Mouse (Mus musculus): ENCODE results near the gene Pms2. TPM values are rescaled to one million over a fixed set of nuclear protein-coding genes. Genes with fewer than 3 reads are reported as not detected.
A peak's percentile ranks its signal among the peaks of the same experiment; 100 is the strongest.

The Pms2 gene
- total and polyA plus RNA-seq, 2 experiments from 2014 or later: 8.0 to 10.5 TPM

DNA sequence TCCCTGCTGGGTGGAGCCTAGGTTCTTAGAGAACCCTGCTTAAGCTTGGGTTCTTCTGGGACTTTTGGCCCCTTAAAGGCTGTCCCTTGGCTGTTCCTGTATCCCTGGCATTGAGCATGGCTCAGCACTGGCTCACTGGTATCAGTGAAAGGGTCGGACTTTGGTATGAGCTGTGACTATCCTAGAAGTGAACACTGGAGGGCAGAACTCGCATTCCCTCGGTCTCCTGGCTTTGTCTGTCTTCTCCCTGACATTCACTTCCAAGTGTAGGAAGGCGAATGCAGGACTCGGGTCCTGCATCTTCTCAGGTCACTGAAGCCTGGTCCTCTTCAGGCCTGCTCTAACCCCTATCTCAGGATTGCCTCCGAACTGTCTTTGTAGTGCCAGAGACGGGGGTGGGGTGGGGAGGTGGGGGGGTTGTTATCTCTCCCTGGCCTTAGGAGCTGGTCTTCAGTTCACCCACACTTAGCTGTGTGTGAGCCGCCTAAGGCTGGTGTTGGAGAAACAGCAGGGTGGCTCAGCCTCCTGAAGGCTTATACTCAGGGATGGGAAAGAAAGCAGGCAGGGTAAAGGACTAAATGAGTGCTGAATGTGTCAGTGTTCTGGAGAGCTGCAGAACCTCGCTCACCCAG lies 17.4 kb upstream of the Pms2 start:
- Histone ChIP-seq H3K36me3 (replicated peaks; ENCODE audit: control insufficient read depth, insufficient read depth, low read length) (peaks cover 64% of the 10 kb centered on the region), H3K27me3 (ENCODE audit: control insufficient read depth, insufficient read depth, low read length) (no peaks in the 10 kb centered on the region), H3K4me2 (ENCODE audit: low read depth, low read length) (no peak overlapping the region), H3K9ac (replicated peaks; ENCODE audit: low read depth, low read length) (no peak overlapping the region), H3K9me3 (replicated peaks; ENCODE audit: control insufficient read depth, low read length) (no peaks in the 10 kb centered on the region), H3K27ac (ENCODE audit: low read depth) (no peak overlapping the region), H3K4me3 (ENCODE audit: low read depth, low read length) (no peak overlapping the region), H3K4me1 (ENCODE audit: control insufficient read depth, insufficient read depth) (no peaks in the 10 kb centered on the region)
- TF ChIP-seq CTCF (IDR thresholded peaks at IDR 0.05; ENCODE audit: low read depth) (no peak), EP300 (IDR thresholded peaks at IDR 0.05; ENCODE audit: low read depth) (no peak)
- WGBS: 39% methylated on average over 9 of the region's 9 CpGs
- ATAC-seq (ENCODE audit: insufficient read depth, low read depth): peak; percentile 63; the same call in 1 of the 2 replicates
- peak; percentile 48 for DNase-seq (ENCODE audit: low spot score)

DNA sequence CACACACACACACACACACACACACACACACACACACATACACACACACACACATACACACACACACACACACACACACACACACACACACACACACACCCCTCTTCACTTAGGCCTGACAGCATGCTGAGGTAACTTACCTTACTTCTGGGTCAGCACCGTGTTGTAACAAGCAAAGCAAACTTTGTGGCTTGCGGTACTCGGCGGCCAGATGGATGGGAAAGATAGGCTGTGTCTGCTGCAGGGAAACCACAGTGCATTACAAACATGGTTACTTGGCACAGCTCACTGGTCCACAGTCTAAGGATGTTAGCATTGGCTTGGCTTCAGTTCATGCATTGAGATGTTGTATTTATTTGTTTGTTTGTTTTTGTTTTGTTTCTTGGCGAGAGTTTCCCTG lies 16.4 kb upstream of the Pms2 start:
- Histone ChIP-seq H3K9ac (replicated peaks; ENCODE audit: low read depth, low read length) (no peak overlapping the region), H3K36me3 (replicated peaks; ENCODE audit: control insufficient read depth, insufficient read depth, low read length) (peaks cover 64% of the 10 kb centered on the region), H3K4me3 (ENCODE audit: low read depth, low read length) (no peak overlapping the region), H3K27me3 (ENCODE audit: control insufficient read depth, insufficient read depth, low read length) (no peaks in the 10 kb centered on the region), H3K4me1 (ENCODE audit: control insufficient read depth, insufficient read depth) (no peaks in the 10 kb centered on the region), H3K4me2 (ENCODE audit: low read depth, low read length) (no peak overlapping the region), H3K9me3 (replicated peaks; ENCODE audit: control insufficient read depth, low read length) (no peaks in the 10 kb centered on the region), H3K27ac (ENCODE audit: low read depth) (no peak overlapping the region)
- DNase-seq (ENCODE audit: low spot score) (no peak), ATAC-seq (ENCODE audit: insufficient read depth, low read depth) (no peak)
- 75% methylated on average over 5 of the region's 5 CpGs for WGBS
- no peak for TF ChIP-seq CTCF (IDR thresholded peaks at IDR 0.05; ENCODE audit: low read depth)
- TF ChIP-seq EP300 (IDR thresholded peaks at IDR 0.05; ENCODE audit: low read depth): no peak

DNA sequence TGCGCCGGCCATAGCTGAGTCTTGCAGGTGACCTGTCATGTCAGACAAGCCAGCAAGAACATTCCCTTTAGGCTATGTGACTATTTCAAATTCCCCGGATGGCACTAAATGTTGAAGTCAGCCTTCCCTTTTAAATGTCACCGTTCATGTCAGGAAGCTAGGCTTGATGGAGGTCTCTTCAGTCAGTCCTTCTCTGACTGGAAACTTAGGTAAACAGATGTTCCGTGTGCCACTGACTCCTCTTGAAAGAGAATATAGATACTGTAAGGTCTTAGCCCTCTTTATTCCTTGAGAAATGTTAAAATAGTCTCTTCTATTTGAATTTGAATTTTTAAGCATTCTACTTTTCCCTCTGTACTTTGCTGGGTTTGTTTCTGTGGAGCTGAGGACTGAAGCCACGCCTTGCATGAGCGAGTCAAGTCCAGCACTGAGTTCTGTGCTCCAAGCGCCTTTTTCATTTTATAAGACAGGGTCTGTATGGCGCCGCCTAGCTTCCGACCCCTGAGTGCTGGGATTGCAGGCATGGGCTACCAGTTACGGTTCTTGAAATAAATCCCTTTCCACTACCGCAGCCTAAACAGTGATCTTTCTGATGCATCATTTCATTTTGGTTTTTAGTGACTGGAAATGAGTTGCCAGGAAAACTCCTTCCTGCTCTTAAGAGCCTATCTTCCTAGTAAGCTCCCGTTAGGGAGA lies 12.0 kb upstream of the Pms2 start, which contains the start of gene Ankrd61:
TSS of gene Ankrd61 (minus strand) at position 51 of the 696 bp plus-strand sequence.
- DNase-seq (ENCODE audit: low spot score) (no peak), ATAC-seq (ENCODE audit: insufficient read depth, low read depth) (no peak)
- no peak for TF ChIP-seq CTCF (IDR thresholded peaks at IDR 0.05; ENCODE audit: low read depth)
- TF ChIP-seq EP300 (IDR thresholded peaks at IDR 0.05; ENCODE audit: low read depth): no peak
- no peak within 1 kb of the TSS for H3K4me2 ChIP-seq (ENCODE audit: low read depth, low read length)
- no peaks in the 10 kb centered on the region for H3K9me3 ChIP-seq (replicated peaks; ENCODE audit: control insufficient read depth, low read length)
- no peak within 1 kb of the TSS for H3K9ac ChIP-seq (replicated peaks; ENCODE audit: low read depth, low read length)
- H3K36me3 ChIP-seq (replicated peaks; ENCODE audit: control insufficient read depth, insufficient read depth, low read length): peaks cover 62% of the 10 kb centered on the region
- H3K27ac ChIP-seq (ENCODE audit: low read depth): no peak within 1 kb of the TSS
- no peaks in the 10 kb centered on the region for H3K4me1 ChIP-seq (ENCODE audit: control insufficient read depth, insufficient read depth)
- 82% methylated on average over 14 of the region's 14 CpGs for WGBS
- no peak within 1 kb of the TSS for H3K4me3 ChIP-seq (ENCODE audit: low read depth, low read length)
- no peaks in the 10 kb centered on the region for H3K27me3 ChIP-seq (ENCODE audit: control insufficient read depth, insufficient read depth, low read length)

DNA sequence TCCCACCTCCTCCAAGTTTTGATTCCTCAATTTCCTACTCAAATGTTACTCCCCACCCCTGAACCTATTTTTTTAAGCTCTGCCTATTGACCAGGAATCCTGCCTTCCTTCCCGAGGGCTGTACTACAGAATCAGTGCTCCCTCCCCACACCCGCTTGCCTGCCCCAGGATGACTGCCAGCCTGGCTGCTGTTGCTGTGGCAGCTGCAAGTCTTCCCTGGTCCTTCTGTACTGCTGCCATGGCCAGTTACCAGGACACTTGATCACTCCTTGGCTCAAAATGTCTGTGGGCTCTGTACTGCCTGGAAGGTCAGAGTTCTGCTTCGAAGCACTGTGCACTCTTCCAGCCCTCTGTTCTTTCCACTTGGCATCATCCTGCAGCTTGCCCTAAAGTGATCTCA lies 7.7 kb upstream of the Pms2 start:
- no peak for ATAC-seq (ENCODE audit: insufficient read depth, low read depth)
- Histone ChIP-seq H3K4me3 (ENCODE audit: low read depth, low read length) (no peak overlapping the region), H3K9ac (replicated peaks; ENCODE audit: low read depth, low read length) (no peak overlapping the region), H3K9me3 (replicated peaks; ENCODE audit: control insufficient read depth, low read length) (no peaks in the 10 kb centered on the region), H3K27me3 (ENCODE audit: control insufficient read depth, insufficient read depth, low read length) (no peaks in the 10 kb centered on the region), H3K27ac (ENCODE audit: low read depth) (no peak overlapping the region), H3K4me1 (ENCODE audit: control insufficient read depth, insufficient read depth) (0 out of 2 replicates have a peak, but pooled peaks cover 3% of the 10 kb centered on the region), H3K36me3 (replicated peaks; ENCODE audit: control insufficient read depth, insufficient read depth, low read length) (peaks cover 75% of the 10 kb centered on the region), H3K4me2 (ENCODE audit: low read depth, low read length) (no peak overlapping the region)
- WGBS: 77% methylated on average over 3 of the region's 3 CpGs
- DNase-seq (ENCODE audit: low spot score): no peak
- no peak for TF ChIP-seq CTCF (IDR thresholded peaks at IDR 0.05; ENCODE audit: low read depth)
- no peak for TF ChIP-seq EP300 (IDR thresholded peaks at IDR 0.05; ENCODE audit: low read depth)

DNA sequence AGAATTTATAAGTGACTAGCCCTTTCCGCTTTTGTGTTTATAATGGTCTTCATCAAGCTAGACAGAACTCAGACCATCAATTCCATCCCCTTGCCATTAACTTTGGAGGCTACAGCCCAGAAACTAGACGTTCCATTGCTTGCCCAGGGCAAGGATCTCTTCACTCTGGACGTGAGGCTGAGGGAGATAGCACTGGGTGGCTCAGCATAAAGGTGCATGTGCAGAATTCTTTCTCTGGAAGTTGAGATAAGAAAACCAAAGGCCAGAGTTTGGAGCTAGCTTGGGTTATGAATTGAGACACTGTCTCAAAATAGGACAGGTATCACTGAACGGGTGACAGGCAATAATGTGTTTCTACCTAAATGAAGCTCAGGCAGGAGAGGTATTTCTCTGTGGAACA lies 6.0 kb upstream of the Pms2 start:
- Histone ChIP-seq H3K9me3 (replicated peaks; ENCODE audit: control insufficient read depth, low read length) (no peaks in the 10 kb centered on the region), H3K4me2 (ENCODE audit: low read depth, low read length) (no peak overlapping the region), H3K4me3 (ENCODE audit: low read depth, low read length) (no peak overlapping the region), H3K27me3 (ENCODE audit: control insufficient read depth, insufficient read depth, low read length) (no peaks in the 10 kb centered on the region), H3K9ac (replicated peaks; ENCODE audit: low read depth, low read length) (no peak overlapping the region), H3K4me1 (ENCODE audit: control insufficient read depth, insufficient read depth) (peaks cover 5% of the 10 kb centered on the region; the same call in 1 of the 2 replicates), H3K27ac (ENCODE audit: low read depth) (no peak overlapping the region), H3K36me3 (replicated peaks; ENCODE audit: control insufficient read depth, insufficient read depth, low read length) (peaks cover 59% of the 10 kb centered on the region)
- ATAC-seq (ENCODE audit: insufficient read depth, low read depth) (no peak), DNase-seq (ENCODE audit: low spot score) (no peak)
- TF ChIP-seq CTCF (IDR thresholded peaks at IDR 0.05; ENCODE audit: low read depth): no peak
- TF ChIP-seq EP300 (IDR thresholded peaks at IDR 0.05; ENCODE audit: low read depth): no peak
- WGBS: 60% methylated on average over 4 of the region's 4 CpGs
